Mouse (Mus musculus) spleen, postnatal 36 days (tissue): ENCODE measurements at regions not wholly inside any gene's neighbourhood (a gene's known extent, or its start where the extent isn't known, plus 50 kb on each side); places are given as distances from the start of the nearest gene placed in this dataset.

Experiments used
- DNase-seq, 2 experiments: peaks; one replicate each; pipeline ENCODE4 v3.0.0; 2022; ENCODE audit warnings: low spot score in 2 of 2, mixed read lengths in 1 of 2

- no peak for DNase-seq
Observed at GRCm38 (mm10) chr5:73874770-73875169, 193.5 kb downstream of the Usp46 start.

- DNase-seq, result no peak
Observed at GRCm38 (mm10) chr5:73875847-73876246, 192.4 kb downstream of the Usp46 start.

GRCm38 (mm10) chr5:73880936-73881335 is 187.3 kb downstream of the Usp46 start:
- DNase-seq, result no peak

- DNase-seq, result peak in 1 of 2 experiments; percentile 12
Observed at GRCm38 (mm10) chr5:73881941-73882340, 186.3 kb downstream of the Usp46 start.

GRCm38 (mm10) chr5:73884998-73885397 is 183.2 kb downstream of the Usp46 start:
- DNase-seq, result no peak

GRCm38 (mm10) chr5:73885691-73886090 is 182.5 kb downstream of the Usp46 start:
- DNase-seq, result no peak

GRCm38 (mm10) chr5:73887306-73887958 is 180.8 kb downstream of the Usp46 start:
- DNase-seq, result no peak

- no peak for DNase-seq
Observed at GRCm38 (mm10) chr5:73888391-73888790, 179.8 kb downstream of the Usp46 start.

GRCm38 (mm10) chr5:73889342-73889741 is 178.9 kb downstream of the Usp46 start:
- no peak for DNase-seq

- DNase-seq, result no peak
Observed at GRCm38 (mm10) chr5:73890942-73891341, 177.3 kb downstream of the Usp46 start.

GRCm38 (mm10) chr5:73891606-73892005 is 176.6 kb downstream of the Usp46 start:
- DNase-seq, result no peak

GRCm38 (mm10) chr5:73892440-73893225 is 175.6 kb downstream of the Usp46 start:
- DNase-seq, result no peak

- DNase-seq, result no peak
Observed at GRCm38 (mm10) chr5:73895186-73895585, 173.0 kb downstream of the Usp46 start.

GRCm38 (mm10) chr5:73896785-73897184 is 171.4 kb downstream of the Usp46 start:
- no peak for DNase-seq

- no peak for DNase-seq
Observed at GRCm38 (mm10) chr5:73901651-73902050, 166.6 kb downstream of the Usp46 start.

- no peak for DNase-seq
Observed at GRCm38 (mm10) chr5:73902470-73903218, 165.6 kb downstream of the Usp46 start.

GRCm38 (mm10) chr5:73903219-73903570 is 165.0 kb downstream of the Usp46 start:
- no peak for DNase-seq

- no peak for DNase-seq
Observed at GRCm38 (mm10) chr5:73904146-73904811, 164.0 kb downstream of the Usp46 start.

- no peak for DNase-seq
Observed at GRCm38 (mm10) chr5:73912149-73912548, 156.1 kb downstream of the Usp46 start.

GRCm38 (mm10) chr5:73913116-73913515 is 155.1 kb downstream of the Usp46 start:
- no peak for DNase-seq

- DNase-seq, result no peak
Observed at GRCm38 (mm10) chr5:73918011-73918410, 150.2 kb downstream of the Usp46 start.

- DNase-seq, result no peak
Observed at GRCm38 (mm10) chr5:73919936-73920335, 148.3 kb downstream of the Usp46 start.
